Mouse (Mus musculus) neural tube, postnatal 0 days (tissue): ENCODE data around the gene Gstp3. TPM values are rescaled to one million over a fixed set of nuclear protein-coding genes. Genes with fewer than 3 reads are reported as not detected.

Experiments used
- polyA plus RNA-seq: library from polyadenylated mRNA; unstranded; fragments of >200 nt; fragmentation: Nextera tagmentation; extraction: Ambion mirVana; gene quantifications from 2 replicates; pipeline ENCODE4 v1.2.1, GENCODE M21; 2015

Gene Gstp3
- polyA plus RNA-seq, result not detected in 2 replicates

DNA sequence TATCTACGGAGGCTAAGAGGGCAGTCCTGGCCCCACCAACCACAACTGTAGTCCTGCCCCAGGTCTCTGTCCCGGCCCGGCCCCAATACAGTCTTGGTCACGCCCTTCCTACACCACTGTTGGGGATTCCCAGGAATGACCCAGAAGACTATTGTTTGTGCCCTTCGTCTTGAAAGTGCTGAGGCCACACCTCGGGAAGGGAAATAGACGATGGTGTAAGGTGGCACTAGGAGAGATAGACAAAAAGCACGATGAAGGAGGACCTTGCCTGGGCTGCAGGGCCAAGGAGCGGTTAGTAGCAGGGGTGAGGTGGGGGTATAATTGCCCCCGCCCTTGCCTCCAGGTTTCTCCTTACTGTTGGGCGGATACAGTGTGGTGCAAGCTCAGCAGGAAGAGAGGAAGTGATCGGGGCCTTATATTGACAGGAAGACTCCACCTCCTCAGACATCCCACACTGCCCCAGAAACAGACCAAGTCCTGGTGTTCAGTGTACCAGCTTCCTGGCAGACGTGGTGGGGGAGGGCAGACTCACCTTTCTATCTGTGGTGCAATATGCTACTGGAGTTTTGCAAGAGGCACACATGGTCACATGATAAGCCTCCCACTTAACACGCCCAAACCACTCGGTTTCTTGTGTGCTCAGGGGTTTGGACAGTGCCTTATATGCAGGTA is at the start of gene Gstp3:
Gene Gstp3 (minus strand): TSS at position 501 of the 672 bp plus-strand sequence.

DNA sequence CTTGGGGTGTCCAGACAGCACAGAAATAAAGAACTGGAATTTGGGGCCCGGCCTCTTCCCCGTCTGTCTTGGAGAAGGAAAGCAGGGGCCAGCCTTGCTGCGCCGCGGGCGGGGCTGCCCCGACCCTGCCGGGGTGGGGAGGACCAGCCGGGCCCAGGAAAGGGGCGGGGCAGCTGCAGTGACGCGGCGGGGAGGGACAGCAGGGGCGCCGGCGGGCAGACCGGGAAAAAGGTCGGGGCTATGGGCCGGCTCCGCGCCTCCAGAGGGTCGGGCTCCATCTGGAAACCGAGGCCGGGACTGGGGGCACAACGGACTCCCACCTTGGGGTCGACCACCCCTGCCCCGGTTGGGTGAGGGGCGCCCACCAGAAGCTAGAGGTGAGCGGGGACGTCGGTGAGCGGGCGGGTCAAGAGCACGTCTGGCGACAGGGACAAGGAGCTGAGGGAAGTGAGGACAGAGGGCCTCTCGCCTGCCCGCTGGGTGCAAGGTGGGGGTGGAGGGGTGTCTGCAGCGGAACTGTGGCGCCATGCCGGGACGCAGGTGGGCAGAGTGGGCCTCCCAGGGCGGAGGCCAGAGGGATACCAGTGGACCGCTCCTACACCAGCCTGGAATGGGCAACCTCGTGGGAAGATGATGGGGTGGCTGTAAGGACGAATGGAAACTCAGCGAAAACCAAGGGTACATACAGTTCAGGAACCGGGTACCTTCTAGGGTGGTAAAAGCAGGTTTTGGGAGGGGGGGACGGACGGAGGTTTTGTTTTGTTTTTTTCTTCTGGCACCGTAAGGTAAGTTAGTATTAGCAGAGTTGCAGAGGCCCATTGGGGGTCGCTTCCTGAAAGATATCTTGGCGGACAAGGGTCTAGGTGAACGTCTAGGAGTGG is 40.7 kb upstream of the Gstp3 start, which contains the start of gene Pitpnm1:
Gene Pitpnm1 (plus strand): TSS at position 162 of the 881 bp plus-strand sequence.

GRCm38 (mm10) chr19:4096642-4097440 is 37.5 kb upstream of the Gstp3 start, which contains the start of gene Cdk2ap2:
TSS of gene Cdk2ap2 (plus strand) at chr19:4097182.

GRCm38 (mm10) chr19:4081394-4081793 is 22.0 kb upstream of the Gstp3 start, which contains the start of gene Cabp2:
TSS of gene Cabp2 (plus strand) at chr19:4081578.

DNA sequence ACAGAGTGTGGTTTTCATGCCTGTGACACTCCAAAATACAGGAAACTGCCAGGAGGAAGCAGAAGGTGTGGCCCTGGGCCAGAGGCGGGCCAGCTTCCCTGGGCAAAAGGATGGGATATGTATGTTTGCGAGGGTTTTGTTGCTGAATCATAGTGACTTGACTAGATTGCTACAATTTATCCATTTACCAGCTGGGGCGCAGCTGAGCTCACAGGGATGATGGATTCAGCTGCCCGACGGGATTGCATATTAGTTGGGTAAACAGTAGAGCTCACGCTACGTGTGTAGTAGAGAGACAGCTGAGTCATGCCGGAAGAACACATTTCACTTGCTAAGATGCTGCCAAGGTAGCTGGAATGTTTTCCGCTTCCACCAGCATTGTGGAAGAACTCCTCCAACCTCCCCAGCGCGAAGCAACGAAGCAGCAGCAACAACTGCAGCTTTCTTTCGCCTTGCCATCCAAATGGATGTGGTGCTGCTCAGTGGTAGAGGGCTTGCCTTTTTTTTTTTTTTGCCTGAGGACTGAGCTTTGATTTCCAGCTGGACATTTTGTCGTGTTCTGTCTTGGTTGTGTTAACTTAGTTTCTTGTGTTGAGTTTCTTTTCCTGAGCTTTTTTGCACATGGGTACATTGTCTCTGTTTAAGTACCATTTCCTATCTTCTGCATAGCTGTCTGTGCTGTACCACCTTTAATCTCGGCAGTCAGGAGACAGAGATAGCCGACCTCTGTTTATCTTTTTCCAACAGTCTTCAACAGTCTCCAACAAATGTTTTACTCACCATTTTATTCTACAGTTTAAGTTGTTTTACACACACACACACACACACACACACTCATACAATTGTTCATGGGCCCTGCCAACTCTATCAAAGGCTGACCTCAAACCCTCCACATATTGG is 13.2 kb downstream of the Gstp3 start, which contains the start of gene Gstp2:
Gene Gstp2 (minus strand): TSS at position 58 of the 900 bp plus-strand sequence.

GRCm38 (mm10) chr19:4037788-4038232 is 21.6 kb downstream of the Gstp3 start, which contains the start of gene Gstp1:
TSS of gene Gstp1 (minus strand) at chr19:4037985.

DNA sequence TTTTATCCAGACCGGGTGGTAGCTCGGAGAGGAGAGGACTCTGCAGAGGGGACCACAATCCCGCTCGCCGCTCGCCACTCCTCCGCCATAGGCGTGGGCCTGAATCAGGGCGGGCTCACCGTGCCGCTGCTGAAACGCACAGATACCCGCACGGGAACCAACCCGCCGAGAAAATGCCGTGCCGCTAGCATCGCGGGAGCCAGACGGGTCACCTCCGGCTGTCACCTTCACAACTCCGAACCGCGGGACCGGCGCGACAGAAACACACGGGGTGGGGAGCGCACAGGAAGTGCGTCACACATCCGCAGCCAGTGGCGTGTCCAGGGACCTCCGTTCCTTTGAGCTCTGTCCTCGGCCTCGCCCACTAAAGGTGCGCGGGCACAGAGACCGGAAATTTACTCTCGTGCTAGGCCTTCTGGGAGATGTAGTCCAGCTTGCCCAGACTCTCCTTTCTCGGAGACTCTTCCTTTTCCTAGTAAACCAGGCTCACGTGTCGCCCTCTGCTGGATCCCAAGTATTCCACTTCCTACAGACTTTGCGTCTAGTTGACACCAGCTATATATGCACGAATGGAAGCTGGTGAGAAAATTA is 46.8 kb downstream of the Gstp3 start, which contains the start of gene Ndufv1:
Gene Ndufv1 (minus strand): TSS at position 375 of the 591 bp plus-strand sequence.

Other genes starting within 250 kb of the Gstp3 start
- 54.1 and 55.6 TPM in 2 replicates for gene Chka, start 207.8 kb downstream of the Gstp3 start, polyA plus RNA-seq
- gene Tcirg1, start 152.4 kb downstream of the Gstp3 start, polyA plus RNA-seq, result 19.2 and 21.3 TPM in 2 replicates
- gene Ndufs8, start 146.8 kb downstream of the Gstp3 start, polyA plus RNA-seq, result 418 and 427 TPM in 2 replicates
- 5.1 and 5.3 TPM in 2 replicates for gene Aldh3b1, start 129.8 kb downstream of the Gstp3 start, polyA plus RNA-seq
- 18.9 and 23.6 TPM in 2 replicates for gene Unc93b1, start 124.4 kb downstream of the Gstp3 start, polyA plus RNA-seq
- not detected in 2 replicates for gene Aldh3b3, start 100.9 kb downstream of the Gstp3 start, polyA plus RNA-seq
- 0.45 TPM in 2 replicates for gene Aldh3b2, start 87.2 kb downstream of the Gstp3 start, polyA plus RNA-seq
- 4.4 and 5.1 TPM in 2 replicates for gene Acy3, start 73.0 kb downstream of the Gstp3 start, polyA plus RNA-seq
- 0.12 TPM in 1 of 2 replicates, not detected in the other for gene Tbx10, start 66.8 kb downstream of the Gstp3 start, polyA plus RNA-seq
- 26.9 and 27.1 TPM in 2 replicates for gene Nudt8, start 59.0 kb downstream of the Gstp3 start, polyA plus RNA-seq
- gene Gm49405, start 58.9 kb downstream of the Gstp3 start, polyA plus RNA-seq, result 2.2 and 2.6 TPM in 2 replicates
- gene Doc2g, start 56.3 kb downstream of the Gstp3 start, polyA plus RNA-seq, result 3.2 TPM in 2 replicates
- gene Ndufv1, start 46.8 kb downstream of the Gstp3 start, polyA plus RNA-seq, result 281 and 291 TPM in 2 replicates
- 590 and 603 TPM in 2 replicates for gene Gstp1, start 21.6 kb downstream of the Gstp3 start, polyA plus RNA-seq
- 0.48 and 2.7 TPM in 2 replicates for gene Gstp2, start 13.5 kb downstream of the Gstp3 start, polyA plus RNA-seq
- gene Cabp2, start 22.0 kb upstream of the Gstp3 start, polyA plus RNA-seq, result not detected in 2 replicates
- gene Cdk2ap2, start 37.6 kb upstream of the Gstp3 start, polyA plus RNA-seq, result 74.2 and 77.2 TPM in 2 replicates
- 90.8 and 110 TPM in 2 replicates for gene Pitpnm1, start 40.4 kb upstream of the Gstp3 start, polyA plus RNA-seq
- gene Aip, start 66.3 kb upstream of the Gstp3 start, polyA plus RNA-seq, result 103 and 106 TPM in 2 replicates
- not detected in 2 replicates for gene Gpr152, start 80.2 kb upstream of the Gstp3 start, polyA plus RNA-seq
- 0.26 and 0.76 TPM in 2 replicates for gene Cabp4, start 84.5 kb upstream of the Gstp3 start, polyA plus RNA-seq
- gene Coro1b, start 89.0 kb upstream of the Gstp3 start, polyA plus RNA-seq, result 94.3 and 112 TPM in 2 replicates
- 0.70 TPM in 1 of 2 replicates, not detected in the other for gene Ptprcap, start 94.0 kb upstream of the Gstp3 start, polyA plus RNA-seq
- gene Rps6kb2, start 103.8 kb upstream of the Gstp3 start, polyA plus RNA-seq, result 41.9 and 53.4 TPM in 2 replicates
- 6.2 and 6.6 TPM in 2 replicates for gene Carns1, start 115.9 kb upstream of the Gstp3 start, polyA plus RNA-seq
- gene Tbc1d10c, start 131.7 kb upstream of the Gstp3 start, polyA plus RNA-seq, result 1.2 and 1.6 TPM in 2 replicates
- gene Ppp1ca, start 132.5 kb upstream of the Gstp3 start, polyA plus RNA-seq, result 572 and 576 TPM in 2 replicates
- 14.9 and 15.7 TPM in 2 replicates for gene Rad9a, start 142.1 kb upstream of the Gstp3 start, polyA plus RNA-seq
- gene Clcf1, start 154.7 kb upstream of the Gstp3 start, polyA plus RNA-seq, result 1.2 and 1.3 TPM in 2 replicates
- not detected in 2 replicates for gene AC109138.7, start 154.8 kb upstream of the Gstp3 start, polyA plus RNA-seq
- gene Pold4, start 172.3 kb upstream of the Gstp3 start, polyA plus RNA-seq, result 32.9 and 33.0 TPM in 2 replicates
- 18.8 and 24.1 TPM in 2 replicates for gene Ssh3, start 209.6 kb upstream of the Gstp3 start, polyA plus RNA-seq
- 85.0 and 93.2 TPM in 2 replicates for gene Ankrd13d, start 223.6 kb upstream of the Gstp3 start, polyA plus RNA-seq
- 37.0 and 46.2 TPM in 2 replicates for gene Grk2, start 246.7 kb upstream of the Gstp3 start, polyA plus RNA-seq